Mouse (Mus musculus): ENCODE measurements at regions not wholly inside any gene's neighbourhood (a gene's known extent, or its start where the extent isn't known, plus 50 kb on each side); places are given as distances from the start of the nearest gene placed in this dataset.

- TF ChIP-seq CTCF (IDR thresholded peaks at IDR 0.05; ENCODE audit: low read depth, low read length) (no peak), POLR2AphosphoS5 (IDR thresholded peaks at IDR 0.05; ENCODE audit: insufficient replicate concordance, low read depth, low read length) (no peak), GATA1 (IDR thresholded peaks at IDR 0.05; ENCODE audit: borderline replicate concordance, low read length) (no peak)
These were observed 284.6 kb downstream of the Gm49356 start for GRCm38 (mm10) chr15:59173452-59174245.
